In genomic region chr9:59273199-59273598, GRCm38 (mm10) we compare ENCODE assay signal across 24 mouse cellular contexts. TPM values are rescaled to one million over a fixed set of nuclear protein-coding genes. Genes with fewer than 3 reads are reported as not detected.
DNase-seq lines count a peak whose midpoint lies in the region; ATAC-seq and TF ChIP-seq lines count a peak whose summit lies in the region.
"Had no signal": no experiment of that assay in that cellular context is flagged by ENCODE, and none has a peak within 500 bp of the region (broad histone marks: within the 10 kb centered on the region; RNA-seq: fewer than 3 reads in every experiment).

No protein-coding gene starts in this region.

- DNase-seq in gastrocnemius, adult 2 months: no peak
- no peak for DNase-seq in gastrocnemius, postnatal 36 days
- no peak for DNase-seq in lung, embryonic 14.5 days
- no peak for DNase-seq in lung, postnatal 10 days
- peak; percentile 26 for DNase-seq in induced T-regulatory cell, adult 2 months (ENCODE audit: low read depth)
- no peak for DNase-seq in spleen, adult 18-20 months
- DNase-seq: adrenal gland, postnatal 25 days; cerebellum, adult 9-10 months; heart, postnatal 4 days; kidney, postnatal 36 days; lung, adult 2 months; lung, postnatal 36 days; thymus, postnatal 36 days had no signal

- peaks cover 5% of the 10 kb centered on the region for H3K4me1 ChIP-seq in lung, embryonic 14.5 days (ENCODE audit: insufficient read depth)
- H3K4me1 ChIP-seq in forebrain, embryonic 13.5 days: no peaks in the 10 kb centered on the region
- H3K4me1 ChIP-seq: midbrain, embryonic 15.5 days had no signal

- H3K27me3 ChIP-seq in lung, embryonic 14.5 days (ENCODE audit: insufficient read depth, low read length): no peaks in the 10 kb centered on the region
- H3K27me3 ChIP-seq in forebrain, embryonic 13.5 days: no peaks in the 10 kb centered on the region
- H3K27me3 ChIP-seq: embryonic facial prominence, embryonic 15.5 days; hindbrain, embryonic 15.5 days; limb, embryonic 12.5 days; midbrain, embryonic 15.5 days; neural tube, embryonic 12.5 days had no signal

- ATAC-seq in lung, embryonic 14.5 days (ENCODE audit: insufficient read depth): no peak
- ATAC-seq in forebrain, embryonic 13.5 days: no peak
- ATAC-seq: CD4-positive, CD25-positive, alpha-beta regulatory T cell, adult 4 months; forebrain, embryonic 16.5 days; intestine, embryonic 16.5 days; midbrain, embryonic 15.5 days had no signal

- intact Hi-C loops in gastrocnemius, adult 2 months (cut with DNase I): no loop called here
- intact Hi-C loops in gastrocnemius, postnatal 36 days (cut with DNase I): loop anchor here (5.0 kb wide), 1 partner anchor 261 kb away; no protein-coding TSS in a partner anchor

- H3K36me3 ChIP-seq in lung, embryonic 14.5 days (ENCODE audit: insufficient read depth): no peaks in the 10 kb centered on the region
- H3K36me3 ChIP-seq in forebrain, embryonic 13.5 days (ENCODE audit: poor library complexity, severe bottlenecking): no peaks in the 10 kb centered on the region
- H3K36me3 ChIP-seq: embryonic facial prominence, embryonic 15.5 days; heart, embryonic 10.5 days; hindbrain, embryonic 15.5 days; limb, embryonic 12.5 days; midbrain, embryonic 15.5 days; neural tube, embryonic 12.5 days had no signal

- peak; percentile 6; the same call in 1 of the 2 replicates for TF ChIP-seq CTCF in gastrocnemius, adult 2 months (IDR thresholded peaks at IDR 0.05)
- peak; percentile 17; the same call in 1 of the 2 replicates for TF ChIP-seq CTCF in lung, embryonic 14.5 days (IDR thresholded peaks at IDR 0.05; ENCODE audit: low read depth)

- no peak overlapping the region for H3K27ac ChIP-seq in gastrocnemius, adult 2 months
- no peak overlapping the region for H3K27ac ChIP-seq in lung, embryonic 14.5 days (ENCODE audit: low read depth)
- no peak overlapping the region for H3K27ac ChIP-seq in forebrain, embryonic 13.5 days
- H3K27ac ChIP-seq: embryonic facial prominence, embryonic 15.5 days; heart, embryonic 10.5 days; hindbrain, embryonic 15.5 days; midbrain, embryonic 15.5 days; neural tube, embryonic 12.5 days had no signal

- no peak overlapping the region for H3K4me3 ChIP-seq in gastrocnemius, adult 2 months
- H3K4me3 ChIP-seq in lung, embryonic 14.5 days (ENCODE audit: low read depth, low read length): no peak overlapping the region
- no peak overlapping the region for H3K4me3 ChIP-seq in forebrain, embryonic 13.5 days
- H3K4me3 ChIP-seq: embryonic facial prominence, embryonic 15.5 days; heart, embryonic 10.5 days; hindbrain, embryonic 15.5 days; limb, embryonic 12.5 days; midbrain, embryonic 15.5 days; neural tube, embryonic 12.5 days had no signal

- no peak overlapping the region for H3K4me2 ChIP-seq in lung, embryonic 14.5 days
- no peak overlapping the region for H3K4me2 ChIP-seq in forebrain, embryonic 13.5 days
- H3K4me2 ChIP-seq: embryonic facial prominence, embryonic 15.5 days; hindbrain, embryonic 15.5 days; limb, embryonic 12.5 days; liver, embryonic 11.5 days; midbrain, embryonic 15.5 days; neural tube, embryonic 12.5 days had no signal

- H3K9ac ChIP-seq in lung, embryonic 14.5 days: no peak overlapping the region
- no peak overlapping the region for H3K9ac ChIP-seq in forebrain, embryonic 13.5 days
- H3K9ac ChIP-seq: embryonic facial prominence, embryonic 15.5 days; hindbrain, embryonic 15.5 days; midbrain, embryonic 15.5 days; neural tube, embryonic 12.5 days had no signal

- no peaks in the 10 kb centered on the region for H3K9me3 ChIP-seq in lung, embryonic 14.5 days (ENCODE audit: low read depth, low read length)
- no peaks in the 10 kb centered on the region for H3K9me3 ChIP-seq in forebrain, embryonic 13.5 days (replicated peaks)
- H3K9me3 ChIP-seq: embryonic facial prominence, embryonic 15.5 days; heart, embryonic 10.5 days; hindbrain, embryonic 15.5 days; limb, embryonic 12.5 days; midbrain, embryonic 15.5 days; neural tube, embryonic 12.5 days had no signal

RNA-seq across cellular contexts. Expression of gene Adpgk, which starts 18.2 kb away (rescaled TPM):
- total RNA-seq in gastrocnemius, adult 2 months (2021): 1 to 10 TPM; 6.8 to 9.7 TPM
- total RNA-seq in gastrocnemius, postnatal 36 days (2021): 1 to 10 TPM; 6.5 to 8.5 TPM
- 56.8 and 57.0 TPM in 2 replicates for polyA plus RNA-seq in lung, embryonic 14.5 days (2014; fragmentation: Nextera tagmentation; extraction: Ambion mirVana)
- 20.8 and 20.9 TPM in 2 replicates for polyA plus RNA-seq in forebrain, embryonic 13.5 days (2015; fragmentation: Nextera tagmentation; extraction: Ambion mirVana)
